Mouse (Mus musculus): ENCODE results near the gene Apoa4.

- TF ChIP-seq MAFK (IDR thresholded peaks at IDR 0.05; ENCODE audit: insufficient read depth, low read depth, low read length) (no peak), CHD2 (IDR thresholded peaks at IDR 0.05; ENCODE audit: low read depth, low read length) (no peak)
These were observed 1.6 kb upstream of the Apoa4 start for GRCm38 (mm10) chr9:46238850-46239249.

Data from ES-E14 (cell line).